ENCODE assay signal across 8 mouse cellular contexts in genomic region chr15:83526424-83527091, GRCm38 (mm10). TPM values are rescaled to one million over a fixed set of nuclear protein-coding genes. Genes with fewer than 3 reads are reported as not detected.
DNase-seq lines count a peak whose midpoint lies in the region; ATAC-seq and TF ChIP-seq lines count a peak whose summit lies in the region.

Gene Bik (plus strand): TSS chr15:83526862.

- H3K9me3 ChIP-seq in forebrain, embryonic 15.5 days: no peaks in the 10 kb centered on the region
- no peaks in the 10 kb centered on the region for H3K9me3 ChIP-seq in hindbrain, embryonic 10.5 days
- no peaks in the 10 kb centered on the region for H3K9me3 ChIP-seq in limb, embryonic 13.5 days
- H3K9me3 ChIP-seq in midbrain, embryonic 12.5 days: no peaks in the 10 kb centered on the region
- H3K9me3 ChIP-seq in stomach, postnatal 0 days (ENCODE audit: control insufficient read depth, low read length): no peaks in the 10 kb centered on the region

- peak; percentile 73 for DNase-seq in adrenal gland, postnatal 14 days
- peak; percentile 72 for DNase-seq in hindbrain, embryonic 10.5 days (ENCODE audit: low spot score)
- peak; percentile 68 for DNase-seq in stomach, postnatal 0 days (ENCODE audit: low spot score)
- no peak for DNase-seq in left cerebral cortex, adult 11 months (ENCODE audit: low spot score)

- peak within 1 kb of the TSS; percentile 44 for H3K4me3 ChIP-seq in forebrain, embryonic 15.5 days
- peak within 1 kb of the TSS; percentile 70 for H3K4me3 ChIP-seq in hindbrain, embryonic 10.5 days
- peak within 1 kb of the TSS; percentile 53 for H3K4me3 ChIP-seq in limb, embryonic 13.5 days
- H3K4me3 ChIP-seq in midbrain, embryonic 12.5 days: peak within 1 kb of the TSS; percentile 56
- H3K4me3 ChIP-seq in stomach, postnatal 0 days (ENCODE audit: low read depth, low read length): peak within 1 kb of the TSS; percentile 49

- peak within 1 kb of the TSS; percentile 45 for H3K9ac ChIP-seq in forebrain, embryonic 15.5 days (replicated peaks)
- peak within 1 kb of the TSS; percentile 62 for H3K9ac ChIP-seq in limb, embryonic 13.5 days
- peak within 1 kb of the TSS; percentile 55 for H3K9ac ChIP-seq in midbrain, embryonic 12.5 days (replicated peaks)
- peak within 1 kb of the TSS; percentile 63 for H3K9ac ChIP-seq in stomach, postnatal 0 days (ENCODE audit: low read length)

- no peak within 1 kb of the TSS for H3K27ac ChIP-seq in forebrain, embryonic 15.5 days (replicated peaks)
- peak within 1 kb of the TSS; percentile 81 for H3K27ac ChIP-seq in hindbrain, embryonic 10.5 days
- no peak within 1 kb of the TSS for H3K27ac ChIP-seq in limb, embryonic 13.5 days
- H3K27ac ChIP-seq in midbrain, embryonic 12.5 days (replicated peaks): no peak within 1 kb of the TSS
- no peak within 1 kb of the TSS for H3K27ac ChIP-seq in stomach, postnatal 0 days (replicated peaks)

- peak; percentile 83 for ATAC-seq in CD4-positive, CD25-positive, alpha-beta regulatory T cell, adult 4 months
- peak; percentile 41; the same call in 1 of the 2 replicates for ATAC-seq in forebrain, embryonic 15.5 days (replicated peaks)
- ATAC-seq in limb, embryonic 13.5 days (ENCODE audit: low FRiP score, low read depth): peak; percentile 71; the same call in 1 of the 2 replicates
- ATAC-seq in midbrain, embryonic 12.5 days (ENCODE audit: low FRiP score, low read depth): peak; percentile 69
- peak; percentile 20 for ATAC-seq in stomach, postnatal 0 days (ENCODE audit: low FRiP score, low TSS enrichment)

- peaks cover 24% of the 10 kb centered on the region for H3K27me3 ChIP-seq in forebrain, embryonic 15.5 days
- peaks cover 57% of the 10 kb centered on the region for H3K27me3 ChIP-seq in hindbrain, embryonic 10.5 days (ENCODE audit: insufficient read depth, poor library complexity, severe bottlenecking)
- peaks cover 79% of the 10 kb centered on the region for H3K27me3 ChIP-seq in limb, embryonic 13.5 days
- peaks cover 68% of the 10 kb centered on the region for H3K27me3 ChIP-seq in midbrain, embryonic 12.5 days
- no peaks in the 10 kb centered on the region for H3K27me3 ChIP-seq in stomach, postnatal 0 days (ENCODE audit: control insufficient read depth, insufficient read depth, low read length)

- no peak for TF ChIP-seq EP300 in stomach, postnatal 0 days (optimal IDR thresholded peaks at IDR 0.05)

- WGBS in forebrain, embryonic 15.5 days: under 1% methylated on average over 45 of the region's 45 CpGs
- WGBS in hindbrain, embryonic 10.5 days: under 1% methylated on average over 45 of the region's 45 CpGs
- WGBS in limb, embryonic 13.5 days: under 1% methylated on average over 45 of the region's 45 CpGs
- WGBS in midbrain, embryonic 12.5 days: under 1% methylated on average over 44 of the region's 45 CpGs
- under 1% methylated on average over 45 of the region's 45 CpGs for WGBS in stomach, postnatal 0 days

- peak within 1 kb of the TSS; percentile 86 for H3K4me2 ChIP-seq in forebrain, embryonic 15.5 days (replicated peaks)
- H3K4me2 ChIP-seq in limb, embryonic 13.5 days (replicated peaks): peak within 1 kb of the TSS; percentile 94
- peak within 1 kb of the TSS; percentile 95 for H3K4me2 ChIP-seq in midbrain, embryonic 12.5 days (replicated peaks)
- peak within 1 kb of the TSS; percentile 90 for H3K4me2 ChIP-seq in stomach, postnatal 0 days (replicated peaks; ENCODE audit: low read depth)

- TF ChIP-seq CTCF in stomach, postnatal 0 days (IDR thresholded peaks at IDR 0.05; ENCODE audit: low read depth): no peak

- H3K36me3 ChIP-seq in forebrain, embryonic 15.5 days: no peaks in the 10 kb centered on the region
- H3K36me3 ChIP-seq in hindbrain, embryonic 10.5 days: no peaks in the 10 kb centered on the region
- no peaks in the 10 kb centered on the region for H3K36me3 ChIP-seq in limb, embryonic 13.5 days
- H3K36me3 ChIP-seq in midbrain, embryonic 12.5 days: no peaks in the 10 kb centered on the region
- H3K36me3 ChIP-seq in stomach, postnatal 0 days (ENCODE audit: control insufficient read depth, insufficient read depth, low read length): no peaks in the 10 kb centered on the region

- H3K4me1 ChIP-seq in forebrain, embryonic 15.5 days: peaks cover 15% of the 10 kb centered on the region
- H3K4me1 ChIP-seq in hindbrain, embryonic 10.5 days (replicated peaks): peaks cover 56% of the 10 kb centered on the region
- peaks cover 19% of the 10 kb centered on the region for H3K4me1 ChIP-seq in limb, embryonic 13.5 days
- H3K4me1 ChIP-seq in midbrain, embryonic 12.5 days: peaks cover 23% of the 10 kb centered on the region
- H3K4me1 ChIP-seq in stomach, postnatal 0 days (replicated peaks; ENCODE audit: control insufficient read depth, insufficient read depth): no peaks in the 10 kb centered on the region; the same call in 1 of the 2 replicates

RNA-seq across cellular contexts. Expression of gene Bik, which starts in this region (rescaled TPM):
- polyA plus RNA-seq in CD4-positive, CD25-positive, alpha-beta regulatory T cell, adult 4 months (2017; shearing (Covaris generic)): 1 to 10 TPM in 1 of 2 experiments, under 1 TPM in 1; 0.90 to 1.5 TPM
- 7.1 and 8.4 TPM in 2 replicates for total RNA-seq in adrenal gland, postnatal 14 days (2021)
- 0.60 and 1.2 TPM in 2 replicates for polyA plus RNA-seq in forebrain, embryonic 15.5 days (2015; fragmentation: Nextera tagmentation; extraction: Ambion mirVana)
- 2.2 and 4.1 TPM in 2 replicates for polyA plus RNA-seq in hindbrain, embryonic 10.5 days (2016; fragmentation: Nextera tagmentation; extraction: Ambion mirVana)
- polyA plus RNA-seq in limb, embryonic 13.5 days (2015; fragmentation: Nextera tagmentation; extraction: Ambion mirVana): 3.5 and 3.7 TPM in 2 replicates
- 1.9 TPM in 2 replicates for polyA plus RNA-seq in midbrain, embryonic 12.5 days (2016; fragmentation: Nextera tagmentation; extraction: Ambion mirVana)
- polyA plus RNA-seq in stomach, postnatal 0 days (2015; fragmentation: Nextera tagmentation; extraction: Ambion mirVana): 4.2 and 5.2 TPM in 2 replicates

Comparison
In these comparisons a context has a peak if more than half of its experiments do, and no peak if none do; other contexts are left out.
1. ATAC-seq: peak in every context shown above with its lines; median percentile 83 in CD4-positive, CD25-positive, alpha-beta regulatory T cell, adult 4 months; 71 in limb, embryonic 13.5 days; 69 in midbrain, embryonic 12.5 days; 41 in forebrain, embryonic 15.5 days; 20 in stomach, postnatal 0 days.